Mouse (Mus musculus) layer of hippocampus, postnatal 25 days (tissue): ENCODE measurements around the gene Oxnad1. TPM values are rescaled to one million over a fixed set of nuclear protein-coding genes. Genes with fewer than 3 reads are reported as not detected.
"Not testable (repeated sequence)": the region's sequence is repeated elsewhere in the genome, so short reads cannot be mapped to it uniquely, and the experiment has no call there.

ENCODE experiments used
- DNase-seq, 2 experiments: peaks; one replicate each; pipeline ENCODE4 v3.0.0; 2022; ENCODE audit warnings: mixed read lengths in 2 of 2, low spot score in 1 of 2; ENCODE audit errors: extremely low spot score in 1 of 2
- total RNA-seq, 2 experiments: library from RNA; stranded (reverse); gene quantifications; 2 replicates each; pipeline ENCODE4 v1.2.3; 2021

The Oxnad1 gene
- total RNA-seq, 2 experiments from 2014 or later: 14.4 to 17.3 TPM

- DNase-seq: not testable (repeated sequence)
Observed at GRCm38 (mm10) chr14:32087584-32088248, 2.5 kb downstream of the Oxnad1 start.

DNA sequence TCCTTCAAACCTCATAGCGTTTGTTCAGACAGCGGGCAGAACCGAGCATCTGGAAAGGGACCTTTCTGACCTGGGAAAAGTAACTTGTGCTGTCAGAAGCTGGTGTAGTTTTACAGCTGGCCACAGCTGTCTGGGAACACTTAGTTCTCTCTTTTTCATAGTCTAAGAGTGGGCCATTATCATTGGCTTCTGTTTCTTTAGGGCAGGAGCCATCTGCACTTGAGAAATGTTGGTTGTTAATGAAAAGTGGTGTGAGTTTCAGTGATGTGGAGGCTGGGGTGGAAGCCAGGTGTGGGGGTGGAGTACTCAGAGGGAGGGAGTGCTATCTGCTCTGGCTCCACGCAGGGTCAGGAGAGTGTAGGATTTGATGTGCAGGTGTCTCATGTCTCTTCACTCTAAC is 6.0 kb downstream of the Oxnad1 start:
- no peak for DNase-seq

DNA sequence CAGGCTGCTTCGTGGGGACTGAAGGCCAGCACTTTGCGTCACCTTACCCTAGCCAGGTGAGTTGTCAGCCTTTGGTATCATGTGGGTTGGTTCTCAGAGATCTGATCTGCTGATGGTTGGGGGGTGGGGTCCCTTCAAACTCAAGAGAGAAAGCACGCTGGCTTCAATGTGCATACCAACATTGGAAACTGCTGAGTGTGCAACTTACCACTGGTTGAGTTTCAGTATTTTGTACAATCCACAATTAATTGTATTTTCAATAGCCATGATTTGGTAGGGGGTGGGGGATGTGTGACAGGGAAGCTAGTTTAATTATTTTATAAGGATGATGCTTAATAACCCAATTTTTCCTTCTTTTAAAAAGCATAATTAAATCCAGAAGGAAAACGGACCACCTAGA is 6.5 kb downstream of the Oxnad1 start:
- DNase-seq: no peak

DNA sequence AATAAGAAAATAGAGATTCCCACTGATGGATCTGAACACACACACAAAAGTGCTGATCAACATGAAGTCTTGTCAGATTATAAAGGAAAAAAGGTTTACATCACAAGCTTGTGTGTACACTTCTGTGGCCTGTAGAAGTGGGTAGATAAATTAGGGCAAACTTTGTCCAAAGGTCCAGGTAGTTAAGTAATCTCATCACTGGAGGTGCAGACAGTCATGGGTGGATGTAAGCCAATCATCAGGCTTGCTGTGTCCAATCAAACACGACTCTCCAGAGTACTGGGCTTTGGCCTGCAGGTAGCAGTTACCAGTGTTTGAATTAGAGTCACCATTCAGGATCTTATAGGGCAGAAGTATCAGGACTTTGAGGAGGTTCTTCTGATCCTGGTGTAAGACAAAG is 7.8 kb downstream of the Oxnad1 start:
- no peak for DNase-seq

- no peak for DNase-seq
Observed at GRCm38 (mm10) chr14:32093500-32094117, 8.4 kb downstream of the Oxnad1 start.

DNA sequence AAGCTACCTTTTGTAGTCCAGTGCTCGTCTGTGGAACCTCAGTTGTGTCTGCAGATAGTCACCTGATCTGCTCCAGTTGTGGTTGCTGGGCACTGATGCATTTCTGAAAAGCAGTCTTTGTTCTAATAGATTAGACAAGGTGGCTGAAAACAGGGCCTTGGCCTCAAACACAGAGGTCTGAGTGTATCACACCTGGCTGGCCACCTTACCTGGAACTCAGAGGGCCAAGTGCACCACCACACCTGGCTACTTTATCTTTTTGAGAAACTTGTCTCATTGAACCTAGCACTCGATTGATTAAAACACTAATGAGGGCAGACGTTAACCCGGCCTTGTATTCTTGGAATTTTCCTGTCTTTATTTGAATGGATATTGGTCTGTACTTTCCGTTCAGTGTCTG is 10.5 kb downstream of the Oxnad1 start:
- DNase-seq: no peak

GRCm38 (mm10) chr14:32096740-32097139 is 11.6 kb downstream of the Oxnad1 start:
- no peak for DNase-seq

GRCm38 (mm10) chr14:32097691-32098090 is 12.5 kb downstream of the Oxnad1 start:
- no peak for DNase-seq

GRCm38 (mm10) chr14:32098951-32099350 is 13.8 kb downstream of the Oxnad1 start:
- DNase-seq: no peak

DNA sequence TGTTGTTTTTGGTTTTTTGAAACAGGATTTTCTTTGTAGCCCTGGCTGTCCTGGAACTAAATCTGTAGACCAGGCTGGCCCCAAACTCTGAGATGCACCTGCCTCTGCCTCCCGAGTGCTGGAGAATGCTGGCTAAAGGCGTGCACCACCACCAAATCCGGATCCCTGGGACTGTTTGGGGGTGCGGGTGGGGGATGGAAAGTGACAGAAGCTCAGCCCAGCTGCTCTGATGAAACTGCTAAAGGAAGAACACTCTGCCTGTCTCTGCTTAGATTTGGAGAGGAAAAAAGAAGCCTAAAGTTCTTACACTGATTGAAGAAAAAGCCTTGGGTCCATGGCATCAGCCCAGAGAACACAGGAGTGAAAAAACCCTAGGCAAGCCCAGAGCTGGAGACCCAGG is 18.4 kb downstream of the Oxnad1 start:
- peak in 1 of 2 experiments; percentile 29 for DNase-seq

DNA sequence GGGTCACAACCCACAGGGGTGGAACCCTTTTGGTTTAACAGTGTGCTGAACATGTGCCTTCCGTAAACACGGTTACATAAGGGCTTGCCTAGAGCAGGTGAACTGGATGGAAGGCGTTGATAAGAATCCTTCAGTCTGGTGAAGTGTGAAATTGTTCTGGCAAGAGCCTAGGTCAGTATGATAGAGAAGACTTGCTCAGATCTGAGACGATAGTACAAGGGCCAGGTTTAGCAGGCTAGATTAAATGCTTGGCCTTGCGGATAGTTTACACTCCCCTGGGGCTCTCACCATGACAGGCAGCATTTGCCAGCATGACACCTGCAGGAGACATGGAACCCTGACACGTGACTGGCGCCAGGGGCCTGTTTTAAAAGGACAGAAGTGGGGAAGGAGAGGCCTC is 20.5 kb downstream of the Oxnad1 start:
- no peak for DNase-seq

DNA sequence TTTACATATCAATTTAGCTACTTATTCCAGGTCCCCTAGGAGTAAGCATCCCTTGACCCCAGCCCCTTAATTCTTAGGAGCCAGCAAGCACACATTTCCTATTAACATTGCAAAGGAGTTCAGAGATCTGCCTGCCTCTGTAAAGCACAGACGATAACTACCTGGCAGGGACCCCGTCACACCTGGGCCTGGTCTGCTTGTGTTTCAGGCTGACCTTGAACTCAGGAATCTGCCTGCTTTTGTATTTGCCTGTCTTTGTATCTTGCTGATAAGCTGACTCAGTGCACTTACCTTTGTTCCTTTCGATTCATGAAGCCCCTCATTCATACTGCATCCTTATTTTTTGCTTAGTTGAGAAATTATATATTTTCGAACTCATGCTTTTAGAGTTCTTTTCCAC is 21.7 kb downstream of the Oxnad1 start:
- no peak for DNase-seq

- not testable (repeated sequence) for DNase-seq
Observed at GRCm38 (mm10) chr14:32112124-32112523, 26.9 kb downstream of the Oxnad1 start.

GRCm38 (mm10) chr14:32120940-32121919 is 36.1 kb downstream of the Oxnad1 start:
- no peak for DNase-seq

DNA sequence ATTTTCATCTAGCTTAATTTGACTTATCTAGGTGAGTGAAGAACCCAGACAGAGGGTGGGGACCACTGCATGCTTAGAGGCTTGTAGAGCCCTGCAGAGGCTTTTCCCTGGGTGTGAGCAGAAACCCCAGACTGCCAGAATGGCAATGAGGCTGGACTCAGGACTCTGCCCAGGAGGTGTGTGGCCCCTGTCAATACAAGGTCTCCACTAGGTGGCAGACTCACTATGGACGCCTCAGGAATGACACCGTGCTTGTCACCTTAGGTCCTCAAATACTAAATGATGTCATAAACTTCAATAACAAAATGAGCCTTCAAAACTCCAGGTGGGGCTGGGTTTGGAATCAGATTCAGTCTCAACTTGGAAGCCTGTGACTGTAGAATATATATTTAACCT is 36.7 kb downstream of the Oxnad1 start:
- no peak for DNase-seq

DNA sequence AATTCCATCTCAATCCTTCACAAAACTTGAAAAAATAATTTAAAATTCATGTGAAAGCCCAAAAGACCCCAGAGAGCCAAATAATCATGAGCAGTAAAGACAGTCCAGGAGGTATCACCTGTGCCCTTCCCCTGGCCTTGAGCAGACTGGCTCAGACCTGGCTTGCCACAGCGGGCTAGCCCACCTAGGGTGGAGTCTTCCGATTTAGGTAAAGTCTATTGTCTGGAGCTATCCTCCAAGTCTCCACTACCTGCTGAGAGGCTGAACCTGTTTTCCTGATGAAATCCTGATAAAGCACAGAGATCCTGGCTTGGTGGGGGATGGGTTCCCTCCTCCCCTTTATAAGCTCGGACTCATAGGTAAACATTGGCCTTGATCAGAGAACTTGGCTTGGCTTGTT is 39.1 kb downstream of the Oxnad1 start:
- DNase-seq: no peak

DNA sequence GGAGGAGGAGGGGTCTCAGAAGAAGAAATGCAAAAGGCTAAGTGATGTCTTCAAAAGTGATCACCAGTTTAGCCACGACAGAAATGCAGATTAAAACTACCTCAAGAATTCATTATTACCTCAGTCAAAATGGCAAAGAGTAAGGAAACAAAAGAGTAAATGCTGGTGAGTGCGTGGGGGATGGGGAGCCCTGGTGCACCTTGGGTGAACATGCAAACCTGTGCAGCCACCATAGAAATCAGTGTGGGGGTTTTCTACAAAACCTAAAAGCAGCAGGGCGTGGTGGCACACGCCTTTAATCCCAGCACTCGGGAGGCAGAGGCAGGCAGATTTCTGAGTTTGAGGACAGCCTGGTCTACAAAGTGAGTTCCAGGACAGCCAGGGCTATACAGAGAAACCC is 40.1 kb downstream of the Oxnad1 start:
- DNase-seq: not testable (repeated sequence)

DNA sequence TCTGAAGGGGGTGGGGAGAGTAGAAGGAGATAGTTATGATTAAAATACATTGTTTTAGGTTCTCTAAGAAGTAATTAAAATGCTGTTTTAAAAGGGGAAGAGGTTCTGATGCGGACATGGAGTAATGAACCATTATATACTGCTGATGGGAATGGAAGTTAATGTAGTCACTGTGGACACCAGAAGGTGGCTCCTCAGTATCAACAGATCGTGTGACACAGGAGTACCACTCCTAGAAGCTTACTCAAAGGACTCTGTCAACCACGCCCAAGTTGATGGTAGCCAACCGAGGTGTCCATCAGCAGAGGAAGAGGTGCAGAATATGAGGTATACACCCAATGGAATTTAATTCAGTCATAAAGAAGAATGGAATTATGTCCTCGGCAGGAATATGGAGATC is 43.2 kb downstream of the Oxnad1 start:
- no peak for DNase-seq

DNA sequence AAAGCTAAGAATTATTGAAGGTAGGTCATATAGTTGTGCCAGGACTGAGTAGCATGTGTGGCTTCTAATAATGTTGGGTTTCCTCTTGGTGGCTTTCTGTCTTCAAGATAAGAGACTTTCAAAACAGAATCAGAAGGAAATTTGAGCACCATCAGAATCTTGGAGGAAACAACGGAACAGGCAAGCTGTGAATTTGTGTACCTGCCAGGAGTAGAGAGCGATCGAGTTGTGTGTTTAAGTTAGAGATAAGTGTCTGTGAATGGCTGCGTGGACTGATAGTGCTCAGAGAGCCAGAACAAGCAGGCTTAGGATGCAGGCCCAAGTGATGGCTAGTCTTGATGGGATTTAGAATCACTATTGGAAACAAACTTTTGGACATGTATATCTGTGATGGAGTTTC is 46.7 kb downstream of the Oxnad1 start:
- no peak for DNase-seq

GRCm38 (mm10) chr14:32134293-32134692 is 49.1 kb downstream of the Oxnad1 start:
- no peak for DNase-seq

DNA sequence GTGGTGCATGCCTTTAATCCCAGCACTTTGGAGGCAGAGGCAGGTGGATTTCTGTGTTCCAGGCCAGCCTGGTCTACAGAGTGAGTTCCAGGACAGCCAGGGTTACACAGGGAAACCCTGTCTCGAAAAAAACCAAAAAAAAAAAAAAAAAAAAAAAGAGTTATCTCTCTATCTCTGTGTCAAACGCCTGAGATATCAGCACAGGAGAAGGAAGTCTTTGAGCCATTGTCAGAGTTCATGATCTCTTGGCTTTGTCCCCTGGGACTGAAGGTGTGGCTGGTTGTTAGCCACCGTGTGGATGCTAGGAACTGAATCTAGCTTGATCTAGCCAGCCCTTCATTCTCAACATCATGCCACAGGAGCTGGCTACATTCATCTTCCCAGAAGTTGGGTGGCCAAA is 51.3 kb downstream of the Oxnad1 start:
- DNase-seq: not testable (repeated sequence)
